Mouse (Mus musculus) kidney, embryonic 15.5 days (tissue): ENCODE data around the gene Tpm4. TPM values are rescaled to one million over a fixed set of nuclear protein-coding genes. Genes with fewer than 3 reads are reported as not detected.
A peak's percentile ranks its signal among the peaks of the same experiment; 100 is the strongest.

ENCODE experiments used
- ATAC-seq: fragments of 200-750 bp; cut with Nextera tagmentation; replicated peaks from 2 replicates; pipeline ENCODE4 v1.8.0; 2017; ENCODE audit warnings: moderate TSS enrichment; ENCODE audit not compliant: low FRiP score
- H3K27ac ChIP-seq: fragments of 300-500 bp; sonication (generic); 2 replicates; pipeline ENCODE4 v1.5.1; 2015; ENCODE audit warnings: mild to moderate bottlenecking, inconsistent platforms
- H3K27me3 ChIP-seq: fragments of 300-500 bp; sonication (generic); 2 replicates; pipeline ENCODE4 v1.6.1; 2015; ENCODE audit warnings: inconsistent platforms
- H3K36me3 ChIP-seq: fragments of 300-500 bp; sonication (generic); 2 replicates; pipeline ENCODE4 v1.6.1; 2015; ENCODE audit warnings: inconsistent platforms
- H3K4me1 ChIP-seq: fragments of 300-500 bp; sonication (generic); 2 replicates; pipeline ENCODE4 v1.6.1; 2015; ENCODE audit warnings: inconsistent platforms
- H3K4me2 ChIP-seq: fragments of 300-500 bp; sonication (generic); 2 replicates; pipeline ENCODE4 v1.6.1; 2015; ENCODE audit warnings: moderate library complexity, mild to moderate bottlenecking, inconsistent platforms
- H3K4me3 ChIP-seq: fragments of 300-500 bp; sonication (generic); replicated peaks from 2 replicates; pipeline ENCODE4 v1.5.1; 2015; ENCODE audit warnings: mild to moderate bottlenecking, inconsistent platforms
- H3K9ac ChIP-seq: fragments of 300-500 bp; sonication (generic); 2 replicates; pipeline ENCODE4 v1.6.1; 2015; ENCODE audit warnings: mild to moderate bottlenecking, inconsistent platforms
- H3K9me3 ChIP-seq: fragments of 300-500 bp; sonication (generic); replicated peaks from 2 replicates; pipeline ENCODE4 v1.6.1; 2016; ENCODE audit warnings: inconsistent platforms
- WGBS: fragments of 180-500 bp; shearing (Covaris S2); methylation state at CpG from one replicate; pipeline ENCODE4 v1.1.7; 2015; ENCODE audit warnings: mixed read lengths; 5-methylcytosine and 5-hydroxymethylcytosine counted together
- polyA plus RNA-seq: library from polyadenylated mRNA; unstranded; fragments of >200 nt; fragmentation: Nextera tagmentation; extraction: Ambion mirVana; gene quantifications from 2 replicates; pipeline ENCODE4 v1.2.1, GENCODE M21; 2015

Gene Tpm4
- polyA plus RNA-seq, 1 experiment from 2014 or later, result 770 TPM

- peaks cover 96% of the 10 kb centered on the region for H3K36me3 ChIP-seq
- H3K27ac ChIP-seq, result no peak overlapping the region
- H3K4me1 ChIP-seq, result no peaks in the 10 kb centered on the region
- H3K4me3 ChIP-seq, result no peak overlapping the region
- no peaks in the 10 kb centered on the region for H3K27me3 ChIP-seq
- no peak overlapping the region for H3K4me2 ChIP-seq
- ATAC-seq, result no peak
- no peaks in the 10 kb centered on the region for H3K9me3 ChIP-seq
- no peak overlapping the region for H3K9ac ChIP-seq
- WGBS, result 84% methylated on average over 3 of the region's 3 CpGs
Observed at GRCm38 (mm10) chr8:72145511-72145910, 10.7 kb downstream of the Tpm4 start.

- Histone ChIP-seq H3K36me3 (peaks cover 96% of the 10 kb centered on the region), H3K27ac (no peak overlapping the region), H3K4me1 (no peaks in the 10 kb centered on the region), H3K27me3 (no peaks in the 10 kb centered on the region), H3K4me3 (no peak overlapping the region), H3K9me3 (no peaks in the 10 kb centered on the region), H3K9ac (no peak overlapping the region), H3K4me2 (no peak overlapping the region)
- ATAC-seq, result no peak
- WGBS, result 100% methylated on average over 1 of the region's 1 CpGs
Observed at GRCm38 (mm10) chr8:72146056-72146455, 11.3 kb downstream of the Tpm4 start.

- Histone ChIP-seq H3K9me3 (no peaks in the 10 kb centered on the region), H3K4me2 (no peak overlapping the region), H3K27me3 (no peaks in the 10 kb centered on the region), H3K27ac (peak overlapping the region; percentile 37; the same call in 1 of the 2 replicates), H3K36me3 (peaks cover 96% of the 10 kb centered on the region), H3K9ac (no peak overlapping the region), H3K4me1 (no peaks in the 10 kb centered on the region), H3K4me3 (no peak overlapping the region)
- 92% methylated on average over 3 of the region's 3 CpGs for WGBS
- no peak for ATAC-seq
Observed at GRCm38 (mm10) chr8:72146556-72146955, 11.8 kb downstream of the Tpm4 start.

- Histone ChIP-seq H3K36me3 (peaks cover 96% of the 10 kb centered on the region), H3K27ac (peak overlapping the region; percentile 37; the same call in 1 of the 2 replicates), H3K9ac (no peak overlapping the region), H3K4me3 (no peak overlapping the region), H3K4me2 (no peak overlapping the region), H3K9me3 (no peaks in the 10 kb centered on the region), H3K4me1 (no peaks in the 10 kb centered on the region), H3K27me3 (no peaks in the 10 kb centered on the region)
- ATAC-seq, result no peak
- WGBS, result 71% methylated on average over 2 of the region's 2 CpGs
Observed at GRCm38 (mm10) chr8:72147266-72147665, 12.5 kb downstream of the Tpm4 start.

GRCm38 (mm10) chr8:72149056-72149455 lies 14.3 kb downstream of the Tpm4 start:
- Histone ChIP-seq H3K4me3 (no peak overlapping the region), H3K4me2 (no peak overlapping the region), H3K4me1 (no peaks in the 10 kb centered on the region), H3K27ac (no peak overlapping the region), H3K9ac (no peak overlapping the region), H3K9me3 (no peaks in the 10 kb centered on the region), H3K36me3 (peaks cover 96% of the 10 kb centered on the region), H3K27me3 (no peaks in the 10 kb centered on the region)
- ATAC-seq, result no peak
- 85% methylated on average over 1 of the region's 1 CpGs for WGBS

- ATAC-seq, result no peak
- H3K27ac ChIP-seq, result no peak overlapping the region
- no peaks in the 10 kb centered on the region for H3K9me3 ChIP-seq
- H3K4me1 ChIP-seq, result no peaks in the 10 kb centered on the region
- WGBS, result 89% methylated on average over 3 of the region's 3 CpGs
- H3K36me3 ChIP-seq, result peaks cover 74% of the 10 kb centered on the region
- no peak overlapping the region for H3K9ac ChIP-seq
- no peak overlapping the region for H3K4me3 ChIP-seq
- H3K4me2 ChIP-seq, result no peak overlapping the region
- no peaks in the 10 kb centered on the region for H3K27me3 ChIP-seq
Observed at GRCm38 (mm10) chr8:72151418-72152078, 16.8 kb downstream of the Tpm4 start.

- Histone ChIP-seq H3K4me3 (no peak overlapping the region), H3K9ac (no peak overlapping the region), H3K4me1 (no peaks in the 10 kb centered on the region), H3K9me3 (no peaks in the 10 kb centered on the region), H3K4me2 (no peak overlapping the region), H3K27ac (no peak overlapping the region), H3K27me3 (no peaks in the 10 kb centered on the region), H3K36me3 (peaks cover 56% of the 10 kb centered on the region)
- ATAC-seq, result no peak
Observed at GRCm38 (mm10) chr8:72153382-72153781, 18.6 kb downstream of the Tpm4 start.

- no peaks in the 10 kb centered on the region for H3K9me3 ChIP-seq
- no peak for ATAC-seq
- H3K27ac ChIP-seq, result no peak overlapping the region
- H3K4me2 ChIP-seq, result no peak overlapping the region
- peaks cover 26% of the 10 kb centered on the region for H3K4me1 ChIP-seq
- no peaks in the 10 kb centered on the region for H3K27me3 ChIP-seq
- no peak overlapping the region for H3K9ac ChIP-seq
- 88% methylated on average over 2 of the region's 2 CpGs for WGBS
- no peak overlapping the region for H3K4me3 ChIP-seq
- peaks cover 15% of the 10 kb centered on the region for H3K36me3 ChIP-seq
Observed at GRCm38 (mm10) chr8:72158096-72158495, 23.3 kb downstream of the Tpm4 start.

- Histone ChIP-seq H3K4me1 (peaks cover 26% of the 10 kb centered on the region), H3K27ac (no peak overlapping the region), H3K27me3 (no peaks in the 10 kb centered on the region), H3K9ac (no peak overlapping the region), H3K36me3 (peaks cover 15% of the 10 kb centered on the region), H3K4me3 (no peak overlapping the region), H3K9me3 (no peaks in the 10 kb centered on the region), H3K4me2 (no peak overlapping the region)
- no peak for ATAC-seq
- WGBS, result 82% methylated on average over 3 of the region's 3 CpGs
Observed at GRCm38 (mm10) chr8:72158726-72159125, 24.0 kb downstream of the Tpm4 start.

GRCm38 (mm10) chr8:72160007-72160406 lies 25.2 kb downstream of the Tpm4 start:
- Histone ChIP-seq H3K36me3 (peaks cover 21% of the 10 kb centered on the region), H3K4me1 (peaks cover 26% of the 10 kb centered on the region), H3K27me3 (no peaks in the 10 kb centered on the region), H3K4me3 (peak overlapping the region; percentile 93), H3K9me3 (no peaks in the 10 kb centered on the region), H3K4me2 (peak overlapping the region; percentile 81), H3K9ac (peak overlapping the region; percentile 46), H3K27ac (no peak overlapping the region)
- 70% methylated on average over 3 of the region's 3 CpGs for WGBS
- ATAC-seq, result no peak

GRCm38 (mm10) chr8:72160707-72161697 lies 26.2 kb downstream of the Tpm4 start, which contains the start of gene Rab8a:
Rab8a (plus strand) TSS chr8:72161200.
- no peaks in the 10 kb centered on the region for H3K9me3 ChIP-seq
- H3K9ac ChIP-seq, result peak within 1 kb of the TSS; percentile 91
- peak within 1 kb of the TSS; percentile 91 for H3K27ac ChIP-seq
- WGBS, result under 1% methylated on average over 82 of the region's 82 CpGs
- peaks cover 26% of the 10 kb centered on the region for H3K36me3 ChIP-seq
- no peaks in the 10 kb centered on the region for H3K27me3 ChIP-seq
- ATAC-seq, result peak; percentile 99
- peak within 1 kb of the TSS; percentile 81 for H3K4me2 ChIP-seq
- H3K4me3 ChIP-seq, result peak within 1 kb of the TSS; percentile 93
- H3K4me1 ChIP-seq, result peaks cover 26% of the 10 kb centered on the region

- H3K4me1 ChIP-seq, result peaks cover 26% of the 10 kb centered on the region
- H3K9ac ChIP-seq, result 0 out of 2 replicates have a peak overlapping the region, but pooled peaks have one; percentile 91
- H3K4me2 ChIP-seq, result peak overlapping the region; percentile 81
Observed at GRCm38 (mm10) chr8:72162821-72163220, 28.0 kb downstream of the Tpm4 start.

More at GRCm38 (mm10) chr8:72162821-72163220, 28.0 kb downstream of the Tpm4 start:
- ATAC-seq, result no peak
- Histone ChIP-seq H3K4me3 (peak overlapping the region; percentile 93), H3K27ac (no peak overlapping the region), H3K9me3 (no peaks in the 10 kb centered on the region), H3K27me3 (no peaks in the 10 kb centered on the region), H3K36me3 (peaks cover 43% of the 10 kb centered on the region)
